In genomic region chr2:25533707-25534106, GRCm38 (mm10) we compare ENCODE assay signal across 26 mouse cellular contexts. TPM values are rescaled to one million over a fixed set of nuclear protein-coding genes. Genes with fewer than 3 reads are reported as not detected.
DNase-seq lines count a peak whose midpoint lies in the region; TF ChIP-seq lines count a peak whose summit lies in the region.
"Had no signal": no experiment of that assay in that cellular context is flagged by ENCODE, and none has a peak within 500 bp of the region (broad histone marks: within the 10 kb centered on the region; RNA-seq: fewer than 3 reads in every experiment).

No protein-coding gene starts in this region.

- no peak for TF ChIP-seq POLR2A in liver, adult 2 months (IDR thresholded peaks at IDR 0.05; ENCODE audit: extremely low read depth, insufficient read depth, low read length)

- intact Hi-C loops in gastrocnemius, adult 2 months (cut with DNase I) = no loop called here
- intact Hi-C loops in gastrocnemius, postnatal 14 days (cut with DNase I; ENCODE audit: low total_unique reads) = no loop called here

- DNase-seq in gastrocnemius, adult 2 months = no peak
- DNase-seq in gastrocnemius, postnatal 14 days = no peak
- DNase-seq in liver, adult 2 months (ENCODE audit: extremely low read depth, low read depth, low spot score) = no peak
- DNase-seq in liver = no peak
- DNase-seq in NIH3T3 (ENCODE audit: low read depth) = peak; percentile 68
- peak; percentile 35 for DNase-seq in fibroblast of lung, adult 2 months (ENCODE audit: low read depth)
- DNase-seq in urinary bladder, postnatal 4 days (ENCODE audit: low spot score in 2 of 2) = no peak
- DNase-seq in urinary bladder, adult 2 months (ENCODE audit: low spot score) = no peak

- H3K79me2 ChIP-seq in liver, adult 2 months (ENCODE audit: control insufficient read depth, insufficient read depth, low read length) = no peaks in the 10 kb centered on the region

- no peak overlapping the region for H3K4me3 ChIP-seq in gastrocnemius, adult 2 months
- no peak overlapping the region for H3K4me3 ChIP-seq in liver, adult 2 months (ENCODE audit: insufficient read depth, low read depth, low read length)
- H3K4me3 ChIP-seq: forebrain, embryonic 10.5 days; hindbrain, embryonic 12.5 days; limb, embryonic 12.5 days; midbrain, embryonic 12.5 days; neural tube, embryonic 13.5 days; stomach, embryonic 15.5 days had no signal

- H3K27me3 ChIP-seq in liver, adult 2 months (ENCODE audit: control insufficient read depth, insufficient read depth, low read length) = no peaks in the 10 kb centered on the region
- H3K27me3 ChIP-seq: hindbrain, embryonic 12.5 days; limb, embryonic 12.5 days; midbrain, embryonic 12.5 days; neural tube, embryonic 13.5 days; stomach, embryonic 15.5 days had no signal

- WGBS in liver, adult 2 months = 70% methylated on average over 2 of the region's 2 CpGs

- peaks cover 30% of the 10 kb centered on the region for H3K36me3 ChIP-seq in liver, adult 2 months (ENCODE audit: control insufficient read depth, insufficient read depth, low read length)

- H3K27ac ChIP-seq in gastrocnemius, adult 2 months = peak overlapping the region; percentile 89
- peak overlapping the region; percentile 39; the same call in 1 of the 2 replicates for H3K27ac ChIP-seq in liver, adult 2 months (replicated peaks; ENCODE audit: insufficient read depth, low read depth, low read length)
- H3K27ac ChIP-seq: forebrain, embryonic 10.5 days; hindbrain, embryonic 12.5 days; limb, embryonic 12.5 days; liver, embryonic 14.5 days; macrophage; midbrain, embryonic 12.5 days; neural tube, embryonic 13.5 days; stomach, embryonic 15.5 days had no signal

- peaks cover 8% of the 10 kb centered on the region for H3K4me1 ChIP-seq in liver, adult 2 months (ENCODE audit: control insufficient read depth, insufficient read depth, low read length)
- H3K4me1 ChIP-seq: forebrain, embryonic 10.5 days; hindbrain, embryonic 12.5 days; limb, embryonic 12.5 days; midbrain, embryonic 12.5 days; neural tube, embryonic 13.5 days; stomach, embryonic 15.5 days had no signal

- H3K9ac ChIP-seq in liver, adult 2 months (ENCODE audit: low read depth, low read length) = no peak overlapping the region
- H3K9ac ChIP-seq: hindbrain, embryonic 12.5 days; limb, embryonic 12.5 days; liver, embryonic 14.5 days; midbrain, embryonic 12.5 days; neural tube, embryonic 13.5 days; stomach, embryonic 15.5 days had no signal

- peak; percentile 24; the same call in 1 of the 2 replicates for TF ChIP-seq CTCF in gastrocnemius, adult 2 months (IDR thresholded peaks at IDR 0.05)
- no peak for TF ChIP-seq CTCF in liver, adult 2 months (IDR thresholded peaks at IDR 0.05; ENCODE audit: low read depth, low read length)

RNA-seq across cellular contexts. Expression of gene Traf2, which starts 13.0 kb away (rescaled TPM):
- total RNA-seq in gastrocnemius, adult 2 months (2021) = 10 to 100 TPM; 12.4 to 13.1 TPM
- total RNA-seq in gastrocnemius, postnatal 14 days (2021) = 10 to 100 TPM in 1 of 2 experiments, 1 to 10 TPM in 1; 9.7 to 13.3 TPM
- total RNA-seq in liver, adult 2 months (2014; rRNA removed) = 4.0 and 5.2 TPM in 2 replicates
- polyA plus RNA-seq in liver, adult 2 months (2012; rRNA removed) = 7.0 and 9.9 TPM in 2 replicates
- polyA plus RNA-seq in urinary bladder, adult 2 months (2012; rRNA removed) = 15.5 and 15.7 TPM in 2 replicates

RNA-seq across cellular contexts. Expression of gene Edf1, which starts 23.9 kb away (rescaled TPM):
- total RNA-seq in gastrocnemius, adult 2 months (2021) = 100 to 1,000 TPM; 152 to 179 TPM
- 100 to 1,000 TPM; 164 to 173 TPM for total RNA-seq in gastrocnemius, postnatal 14 days (2021)
- 206 and 247 TPM in 2 replicates for total RNA-seq in liver, adult 2 months (2014; rRNA removed)
- polyA plus RNA-seq in liver, adult 2 months (2012; rRNA removed) = 153 and 186 TPM in 2 replicates
- 222 and 224 TPM in 2 replicates for polyA plus RNA-seq in urinary bladder, adult 2 months (2012; rRNA removed)

RNA-seq across cellular contexts. Expression of gene C8g, which starts 32.2 kb away (rescaled TPM):
- 1 to 10 TPM; 1.1 to 1.6 TPM for total RNA-seq in gastrocnemius, adult 2 months (2021)
- under 1 TPM; 0.91 to 0.98 TPM for total RNA-seq in gastrocnemius, postnatal 14 days (2021)
- 589 and 721 TPM in 2 replicates for total RNA-seq in liver, adult 2 months (2014; rRNA removed)
- 881 and 939 TPM in 2 replicates for polyA plus RNA-seq in liver, adult 2 months (2012; rRNA removed)
- 2.3 and 2.4 TPM in 2 replicates for polyA plus RNA-seq in urinary bladder, adult 2 months (2012; rRNA removed)

RNA-seq across cellular contexts. Expression of gene Fbxw5, which starts 33.2 kb away (rescaled TPM):
- total RNA-seq in gastrocnemius, adult 2 months (2021) = 10 to 100 TPM; 76.9 to 88.4 TPM
- total RNA-seq in gastrocnemius, postnatal 14 days (2021) = 10 to 100 TPM; 68.6 to 70.5 TPM
- 18.6 and 24.0 TPM in 2 replicates for total RNA-seq in liver, adult 2 months (2014; rRNA removed)
- polyA plus RNA-seq in liver, adult 2 months (2012; rRNA removed) = 18.8 and 19.4 TPM in 2 replicates
- 15.1 and 36.1 TPM in 2 replicates for polyA plus RNA-seq in urinary bladder, adult 2 months (2012; rRNA removed)

RNA-seq across cellular contexts. Expression of gene Lcn12, which starts 40.0 kb away (rescaled TPM):
- total RNA-seq in gastrocnemius, adult 2 months (2021) = not detected
- not detected for total RNA-seq in gastrocnemius, postnatal 14 days (2021)
- 0.40 TPM in 1 of 2 replicates, not detected in the other for total RNA-seq in liver, adult 2 months (2014; rRNA removed)
- 0.25 and 0.27 TPM in 2 replicates for polyA plus RNA-seq in liver, adult 2 months (2012; rRNA removed)
- not detected in 2 replicates for polyA plus RNA-seq in urinary bladder, adult 2 months (2012; rRNA removed)
- total RNA-seq: adrenal gland, postnatal 36 days; gastrocnemius, adult 8-10 months; layer of hippocampus, postnatal 14 days; left cerebral cortex, postnatal 10 days had no signal
- polyA plus RNA-seq: embryonic facial prominence, embryonic 14.5 days; forebrain, embryonic 10.5 days; heart, embryonic 14.5 days; hindbrain, embryonic 12.5 days; inflammation-experienced regulatory T-cells, adult 6 months; kidney, embryonic 14.5 days; large intestine, adult 2 months; limb, embryonic 12.5 days; liver, embryonic 14.5 days; lung, embryonic 16.5 days; macrophage; midbrain, embryonic 12.5 days; neural tube, embryonic 13.5 days; stomach, embryonic 15.5 days had no signal

Comparison
In these comparisons a context has a peak if more than half of its experiments do, and no peak if none do; other contexts are left out.
1. DNase-seq: peak in NIH3T3 (single experiment) and fibroblast of lung, adult 2 months (single experiment); none in gastrocnemius, adult 2 months (single experiment), gastrocnemius, postnatal 14 days (single experiment), liver, adult 2 months (single experiment), liver (single experiment), urinary bladder, postnatal 4 days (0 of 2) and urinary bladder, adult 2 months (single experiment).
2. RNA of gene C8g, which starts 32.2 kb away (total RNA-seq): 589 to 721 TPM in liver, adult 2 months; 1.1 to 1.6 TPM in gastrocnemius, adult 2 months and 0.91 to 0.98 TPM in gastrocnemius, postnatal 14 days; every median in the first group is over 100 times any median in the second.